Mouse (Mus musculus): ENCODE results near the gene Acoxl.

Gene Acoxl

DNA sequence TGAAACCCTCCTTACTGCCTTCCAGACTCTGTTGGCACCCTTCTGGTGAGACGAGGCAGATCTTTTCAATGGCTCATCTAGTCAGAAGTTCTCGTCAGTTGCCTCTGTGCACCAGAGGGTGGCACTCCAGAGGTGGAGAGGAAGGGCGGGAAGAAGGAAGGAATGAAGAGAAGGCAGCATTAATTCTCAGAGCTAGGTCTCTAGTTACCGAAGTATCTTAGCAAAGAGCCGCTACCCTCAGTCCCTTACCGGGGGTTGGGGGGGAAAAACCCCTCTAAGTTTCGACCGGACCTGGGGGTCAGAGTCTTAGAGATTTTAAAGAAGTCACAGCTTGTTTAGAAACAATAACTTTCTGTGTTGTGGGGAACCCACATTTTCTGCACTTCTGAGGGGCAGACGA is 283.8 kb downstream of the Acoxl start:
- DNase-seq (ENCODE audit: low read depth), result peak; percentile 81

DNA sequence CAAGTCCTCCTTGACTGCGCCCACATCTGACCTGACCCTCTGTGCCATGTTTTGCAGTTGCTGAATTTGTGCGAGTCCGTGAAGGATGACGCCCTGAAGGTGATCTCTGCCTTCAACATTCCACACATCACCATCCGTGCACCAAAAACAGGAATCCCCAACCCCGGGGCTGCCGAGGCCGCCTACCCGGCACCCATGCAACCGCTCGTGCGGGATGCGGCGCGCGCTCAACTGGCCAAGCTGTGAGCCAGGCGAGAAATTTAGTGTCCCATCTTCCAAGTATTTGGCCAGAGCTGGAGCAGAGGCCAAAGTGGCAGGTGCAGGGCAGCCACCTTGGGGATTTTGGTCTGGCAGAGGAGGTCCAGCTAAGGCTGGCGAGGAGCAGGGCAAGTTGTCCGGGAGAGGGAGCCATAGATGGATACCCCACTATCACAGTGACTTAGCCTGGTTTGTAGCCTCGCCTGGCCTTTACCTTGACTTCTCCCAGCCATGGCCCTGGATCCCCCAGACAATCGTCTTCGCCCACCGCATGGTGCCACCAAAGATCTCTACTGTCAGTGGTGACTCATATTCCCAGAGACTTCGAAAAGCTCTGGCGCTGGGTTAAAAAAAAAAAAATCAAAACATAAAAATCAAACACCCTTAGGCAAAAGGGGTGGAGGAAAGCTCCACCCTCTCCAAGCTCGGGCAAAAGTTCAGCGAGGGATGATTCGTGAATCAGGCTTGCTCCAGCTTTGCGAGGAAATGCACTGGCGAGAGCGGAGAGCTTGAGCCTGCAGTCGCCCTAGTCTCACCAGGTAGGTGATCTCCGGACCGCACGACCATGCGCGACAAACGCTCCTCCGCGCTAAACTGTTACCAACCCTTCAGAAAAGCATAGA is 284.5 kb downstream of the Acoxl start:
- peak; percentile 52 for DNase-seq (ENCODE audit: low read depth)

GRCm38 (mm10) chr2:128123921-128124683 is 285.4 kb downstream of the Acoxl start:
- peak; percentile 55 for DNase-seq (ENCODE audit: low read depth)

GRCm38 (mm10) chr2:128124693-128125092 is 286.0 kb downstream of the Acoxl start:
- peak; percentile 52 for DNase-seq (ENCODE audit: low read depth)

DNA sequence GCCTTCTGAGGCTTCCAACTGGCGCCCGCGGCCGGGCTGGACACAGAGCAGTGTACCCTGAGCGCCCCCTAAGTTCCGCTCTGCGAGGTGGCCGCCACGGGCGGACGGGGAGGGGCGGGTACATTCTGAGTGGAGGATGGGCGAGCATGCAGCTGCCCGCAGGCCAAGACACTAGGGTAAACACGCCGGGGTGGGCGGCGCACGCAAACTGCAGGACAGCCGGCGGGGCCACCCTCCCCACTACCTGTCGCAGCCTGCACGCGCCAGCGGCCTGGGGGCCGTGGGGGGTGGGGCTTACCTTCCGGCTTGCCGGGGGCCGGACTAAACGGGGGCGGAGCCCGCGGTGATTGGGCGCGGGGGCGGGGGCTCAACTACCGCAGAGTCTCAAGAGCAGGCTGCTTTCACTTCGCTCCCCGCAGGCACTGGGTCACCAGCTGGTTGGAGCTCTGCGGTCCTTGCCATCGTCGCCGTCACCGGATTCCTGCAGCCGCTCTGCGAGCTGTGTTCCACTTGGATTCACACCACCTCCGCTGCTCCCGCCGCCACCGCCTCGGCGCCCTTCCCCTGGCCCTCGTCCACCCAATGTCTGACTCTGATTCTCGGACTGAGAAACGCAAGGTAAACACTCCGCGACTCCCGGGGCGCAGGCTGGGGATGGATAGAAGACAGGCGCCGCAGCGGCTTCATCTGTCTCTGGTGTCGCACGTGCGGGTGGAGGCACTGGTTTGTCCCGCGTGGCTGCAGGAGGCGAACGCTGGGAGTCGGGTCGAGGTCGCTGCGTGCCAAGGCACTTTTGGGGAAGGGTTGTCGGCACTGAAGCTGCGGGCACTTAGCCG is 287.2 kb downstream of the Acoxl start, which contains the start of gene Bcl2l11:
Gene Bcl2l11, plus strand, starts transcription at position 404 of the 836 bp plus-strand sequence.
- DNase-seq (ENCODE audit: low read depth), result peak; percentile 96

DNA sequence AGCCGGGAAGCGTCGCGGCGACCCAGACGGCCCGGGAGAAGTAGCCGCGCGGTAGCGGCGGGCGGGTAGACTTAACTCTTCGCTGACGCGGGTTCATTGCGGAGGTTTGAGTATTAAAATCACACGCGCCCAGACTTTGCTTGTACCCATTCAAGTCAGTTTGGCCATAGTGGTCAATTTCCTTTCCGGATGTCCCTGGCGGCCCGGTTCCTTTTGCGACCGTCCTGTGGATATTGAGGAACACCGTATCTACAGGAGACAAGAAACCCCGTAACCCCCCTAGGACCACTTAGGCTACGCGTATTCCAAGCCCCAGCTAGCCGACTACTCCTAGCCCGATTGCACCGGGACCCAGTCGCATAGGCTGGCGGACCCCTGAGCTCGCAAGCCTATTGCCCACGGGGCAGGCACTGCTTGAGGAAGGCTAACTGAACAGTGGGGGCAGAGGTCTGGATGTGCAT is 287.9 kb downstream of the Acoxl start:
- DNase-seq (ENCODE audit: low read depth), result peak; percentile 61

DNA sequence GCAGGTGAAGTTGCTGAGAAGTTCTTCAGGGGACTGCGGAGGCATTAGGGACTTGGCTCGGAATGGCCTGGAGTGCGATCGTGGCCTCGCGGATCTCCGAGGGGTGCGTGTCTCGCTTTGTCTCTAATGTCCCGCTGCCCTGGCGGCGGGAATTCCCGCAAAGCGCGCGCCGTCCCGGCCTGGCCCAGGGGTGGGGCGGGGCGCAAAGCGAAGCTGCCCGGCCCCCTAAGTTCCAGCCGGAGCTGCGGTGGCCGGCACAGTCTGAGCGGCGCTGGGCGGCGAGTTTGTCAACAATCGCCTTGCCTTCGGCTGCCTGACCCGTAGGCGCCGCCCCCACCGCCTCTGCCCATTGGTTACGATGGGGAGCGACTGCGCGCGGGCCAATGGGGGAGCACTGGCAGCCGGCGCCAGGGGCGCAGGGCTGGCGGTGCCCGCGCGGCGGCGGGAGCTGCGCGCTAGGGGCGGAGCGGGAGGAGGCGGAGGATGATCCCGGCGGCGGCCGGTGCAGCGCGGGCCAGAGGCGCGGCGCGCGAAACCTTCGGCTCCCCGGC is 288.5 kb downstream of the Acoxl start:
- DNase-seq (ENCODE audit: low read depth), result peak; percentile 93

GRCm38 (mm10) chr2:128127691-128128292 is 289.1 kb downstream of the Acoxl start:
- DNase-seq (ENCODE audit: low read depth), result peak; percentile 72

GRCm38 (mm10) chr2:128128532-128128931 is 289.9 kb downstream of the Acoxl start:
- no peak for DNase-seq (ENCODE audit: low read depth)

DNA sequence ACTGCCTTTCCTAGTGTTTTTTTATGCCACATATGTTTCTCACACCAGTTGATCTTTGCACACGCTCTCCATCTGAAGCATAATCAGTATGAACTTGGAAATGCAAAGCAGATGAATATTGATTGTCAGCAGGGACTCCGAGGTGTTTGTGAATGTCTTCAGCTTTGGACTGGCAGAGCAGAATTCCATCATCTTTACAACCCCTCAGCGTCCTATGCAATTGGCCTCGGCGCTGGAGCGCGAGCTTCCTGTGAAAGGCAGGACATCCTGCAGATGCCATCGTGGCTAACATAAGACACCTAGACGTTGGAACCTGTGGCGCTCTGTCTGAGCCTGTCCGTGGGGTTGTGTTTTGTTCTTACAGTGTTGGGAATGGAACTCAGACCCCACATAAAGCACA is 292.8 kb downstream of the Acoxl start:
- no peak for DNase-seq (ENCODE audit: low read depth)

- DNase-seq (ENCODE audit: low read depth), result no peak
Observed at GRCm38 (mm10) chr2:128132635-128133034, 294.0 kb downstream of the Acoxl start.

- DNase-seq (ENCODE audit: low read depth), result no peak
Observed at GRCm38 (mm10) chr2:128133865-128134264, 295.2 kb downstream of the Acoxl start.

GRCm38 (mm10) chr2:128134474-128134873 is 295.8 kb downstream of the Acoxl start:
- no peak for DNase-seq (ENCODE audit: low read depth)

GRCm38 (mm10) chr2:128134948-128135347 is 296.3 kb downstream of the Acoxl start:
- DNase-seq (ENCODE audit: low read depth), result no peak

DNA sequence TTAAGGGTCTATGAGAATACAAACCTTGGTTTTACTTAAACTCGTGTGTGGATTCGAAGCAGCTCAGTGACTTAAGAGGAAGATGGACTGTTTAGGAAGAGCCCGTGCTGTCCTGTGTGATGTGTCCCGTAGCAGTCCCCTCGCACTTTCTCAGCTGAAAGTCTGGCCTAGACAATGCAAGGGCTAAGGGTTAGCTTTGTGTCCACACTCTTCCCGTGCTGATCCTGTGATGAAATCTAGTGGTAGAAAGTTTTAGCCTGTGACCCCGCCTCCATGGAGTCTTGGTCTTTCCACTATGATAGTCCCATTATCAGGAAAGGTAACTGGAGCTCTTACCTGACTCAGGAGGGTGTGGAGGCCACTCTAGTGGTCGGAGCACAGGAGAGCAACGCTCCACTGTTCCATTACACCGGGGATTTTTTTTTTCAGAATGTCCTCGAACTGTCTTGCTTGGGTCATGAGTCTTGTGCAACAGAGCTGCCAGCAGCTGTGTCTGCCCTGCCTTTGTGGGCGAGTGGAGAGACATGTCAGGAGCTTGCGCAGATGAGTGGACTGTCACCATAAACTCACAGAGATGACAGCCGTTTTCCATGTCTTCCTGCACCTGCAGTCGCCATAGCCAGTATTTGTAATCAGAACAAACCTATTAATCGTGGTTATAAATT is 298.2 kb downstream of the Acoxl start:
- no peak for DNase-seq (ENCODE audit: low read depth)

- DNase-seq (ENCODE audit: low read depth), result no peak
Observed at GRCm38 (mm10) chr2:128137480-128138276, 299.0 kb downstream of the Acoxl start.

GRCm38 (mm10) chr2:128138924-128139323 is 300.2 kb downstream of the Acoxl start:
- DNase-seq (ENCODE audit: low read depth), result no peak

DNA sequence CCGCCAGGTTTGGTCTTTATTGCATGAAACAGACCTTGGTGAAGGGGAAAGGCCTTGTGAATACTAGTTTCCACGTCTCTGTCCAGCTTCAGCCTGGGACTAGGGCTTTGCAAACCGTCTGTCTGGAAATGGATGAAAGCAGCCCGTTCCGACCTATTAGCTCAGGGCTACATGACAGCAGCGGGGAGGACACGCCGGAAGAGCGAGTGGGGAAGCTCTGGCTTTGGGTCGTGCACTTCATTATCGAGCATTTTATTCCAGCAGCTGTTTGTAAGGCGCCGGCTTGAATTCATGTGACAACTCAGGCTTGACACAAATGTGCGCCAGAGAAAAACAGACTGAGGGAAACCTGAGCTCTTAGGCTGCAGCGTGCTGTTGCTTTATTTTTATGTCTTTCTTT is 301.1 kb downstream of the Acoxl start:
- DNase-seq (ENCODE audit: low read depth), result no peak

- no peak for DNase-seq (ENCODE audit: low read depth)
Observed at GRCm38 (mm10) chr2:128140183-128140582, 301.5 kb downstream of the Acoxl start.

GRCm38 (mm10) chr2:128143992-128144391 is 305.3 kb downstream of the Acoxl start:
- no peak for DNase-seq (ENCODE audit: low read depth)
